In genomic region chr10:63177286-63178140, GRCm38 (mm10) we compare ENCODE assay signal across 10 mouse cellular contexts. TPM values are rescaled to one million over a fixed set of nuclear protein-coding genes. Genes with fewer than 3 reads are reported as not detected.
DNase-seq lines count a peak whose midpoint lies in the region.
"Had no signal": no experiment of that assay in that cellular context is flagged by ENCODE, and none has a peak within 500 bp of the region (broad histone marks: within the 10 kb centered on the region; RNA-seq: fewer than 3 reads in every experiment).

No protein-coding gene starts in this region.

- peak; percentile 38 to 47 for DNase-seq in heart, adult 18-20 months
- DNase-seq in heart, postnatal 25 days (ENCODE audit: low spot score) = no peak
- DNase-seq in 3T3-L1 (ENCODE audit: low read depth, low spot score) = peak; percentile 33
- peak; percentile 84 for DNase-seq in R1 (ENCODE audit: low read depth, low spot score)
- peak; percentile 16 for DNase-seq in lung, postnatal 36 days
- no peak for DNase-seq in kidney, adult 9 months
- DNase-seq in adrenal gland, adult 2 months = no peak
- no peak for DNase-seq in thymus, postnatal 36 days
- DNase-seq: retina, postnatal 1 day had no signal

- intact Hi-C loops in heart, postnatal 25 days (cut with DNase I) = no loop called here

RNA-seq across cellular contexts. Expression of gene Mypn, which starts 26.2 kb away (rescaled TPM):
- total RNA-seq in heart, adult 18-20 months (2021) = 100 to 1,000 TPM in 1 of 2 experiments, 10 to 100 TPM in 1; 94.1 to 106 TPM
- 100 to 1,000 TPM; 101 to 108 TPM for total RNA-seq in heart, postnatal 25 days (2021)
- 1 to 10 TPM in 1 of 2 experiments, under 1 TPM in 1; 0.31 to 1.1 TPM for total RNA-seq in adrenal gland, adult 2 months (2021)
- 0.02 and 0.07 TPM in 2 replicates for polyA plus RNA-seq in adrenal gland, adult 2 months (2012; rRNA removed)
- polyA plus RNA-seq: kidney, embryonic 14.5 days had no signal

Comparison
In these comparisons a context has a peak if more than half of its experiments do, and no peak if none do; other contexts are left out.
1. DNase-seq: peak in heart, adult 18-20 months (2 of 2), 3T3-L1 (single experiment), R1 (single experiment) and lung, postnatal 36 days (single experiment); none in heart, postnatal 25 days (single experiment), kidney, adult 9 months (single experiment), adrenal gland, adult 2 months (single experiment) and thymus, postnatal 36 days (0 of 2).
2. RNA of gene Mypn, which starts 26.2 kb away (total RNA-seq): 101 to 108 TPM in heart, postnatal 25 days and 94.1 to 106 TPM in heart, adult 18-20 months; 0.31 to 1.1 TPM in adrenal gland, adult 2 months; every median in the first group is over 10 times any median in the second.